Mouse (Mus musculus) adrenal gland, postnatal 4 days (tissue): ENCODE measurements around the gene Surf1. TPM values are rescaled to one million over a fixed set of nuclear protein-coding genes. Genes with fewer than 3 reads are reported as not detected.

Experiments
- DNase-seq, 2 experiments: peaks; one replicate each; pipeline ENCODE4 v3.0.0; 2021 to 2022; ENCODE audit warnings: low spot score in 2 of 2, mixed read lengths in 2 of 2
- total RNA-seq, 2 experiments: library from RNA; stranded (reverse); gene quantifications; 2 replicates each; pipeline ENCODE4 v1.2.3; 2021

Surf1 gene
- total RNA-seq, 2 experiments from 2014 or later: 90.9 to 103 TPM

- DNase-seq: no peak
These were observed 11.6 kb upstream of the Surf1 start for GRCm38 (mm10) chr2:26927745-26928476.

GRCm38 (mm10) chr2:26921784-26922183 lies 5.5 kb upstream of the Surf1 start:
- no peak for DNase-seq

- no peak for DNase-seq
These were observed 4.0 kb upstream of the Surf1 start for GRCm38 (mm10) chr2:26920190-26920855.

DNA sequence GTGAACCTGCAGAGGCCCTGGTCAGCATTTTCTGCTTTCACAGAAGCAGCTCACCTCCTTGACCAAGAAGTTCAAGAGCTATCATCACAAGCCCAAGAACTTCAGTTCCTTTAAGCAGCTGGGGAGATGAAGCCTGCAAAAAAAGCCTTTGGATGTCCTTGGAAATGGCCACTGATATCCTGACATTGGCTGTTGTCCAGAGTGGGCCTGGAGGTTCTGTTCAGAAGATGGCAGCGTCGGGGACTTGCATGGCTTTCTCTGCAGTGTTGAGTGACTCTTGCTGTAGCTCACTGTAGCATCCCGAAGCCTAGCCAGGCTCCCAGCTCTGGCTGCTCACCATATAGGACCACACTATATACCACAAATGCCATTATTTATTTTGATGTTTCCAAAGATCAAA lies 3.4 kb upstream of the Surf1 start:
- DNase-seq: no peak

GRCm38 (mm10) chr2:26916738-26917137 lies 408 bp upstream of the Surf1 start:
- DNase-seq: no peak

GRCm38 (mm10) chr2:26914148-26914941 lies 2.0 kb downstream of the Surf1 start:
- DNase-seq: no peak

DNA sequence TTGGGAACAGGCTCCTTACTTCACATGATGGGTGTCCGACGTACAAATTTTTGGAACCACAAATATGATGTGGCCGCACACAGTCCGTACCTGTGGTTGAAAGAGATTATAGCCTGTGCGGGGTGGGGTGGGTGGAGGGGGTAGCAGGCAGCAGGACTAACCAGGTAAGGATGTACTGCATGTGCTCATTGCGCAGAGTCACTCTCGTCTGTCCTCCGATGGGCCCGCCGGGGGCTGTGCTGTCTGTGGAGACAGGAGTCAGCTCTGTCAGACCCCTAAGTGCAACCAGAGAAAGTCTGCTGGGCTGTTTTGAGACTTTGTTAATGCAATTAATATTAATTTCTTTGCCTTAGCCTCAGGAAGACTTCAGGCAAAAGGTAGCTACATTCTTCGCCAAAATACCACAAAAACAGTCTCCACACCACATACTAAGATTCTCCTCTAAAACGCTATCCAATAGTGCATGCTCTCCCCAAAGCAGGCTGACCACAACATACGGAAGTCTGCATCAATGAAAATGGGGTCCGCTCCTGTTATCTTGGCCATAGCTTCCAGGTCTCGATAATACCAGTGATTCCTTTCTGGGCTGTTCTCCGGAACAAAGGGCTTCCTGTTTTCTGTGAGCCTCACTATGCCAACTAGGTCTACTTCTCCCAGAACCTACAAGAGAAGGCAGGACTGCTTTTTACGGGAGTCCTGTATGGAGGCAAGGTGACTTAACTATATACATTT lies 2.7 kb downstream of the Surf1 start:
- no peak for DNase-seq

DNA sequence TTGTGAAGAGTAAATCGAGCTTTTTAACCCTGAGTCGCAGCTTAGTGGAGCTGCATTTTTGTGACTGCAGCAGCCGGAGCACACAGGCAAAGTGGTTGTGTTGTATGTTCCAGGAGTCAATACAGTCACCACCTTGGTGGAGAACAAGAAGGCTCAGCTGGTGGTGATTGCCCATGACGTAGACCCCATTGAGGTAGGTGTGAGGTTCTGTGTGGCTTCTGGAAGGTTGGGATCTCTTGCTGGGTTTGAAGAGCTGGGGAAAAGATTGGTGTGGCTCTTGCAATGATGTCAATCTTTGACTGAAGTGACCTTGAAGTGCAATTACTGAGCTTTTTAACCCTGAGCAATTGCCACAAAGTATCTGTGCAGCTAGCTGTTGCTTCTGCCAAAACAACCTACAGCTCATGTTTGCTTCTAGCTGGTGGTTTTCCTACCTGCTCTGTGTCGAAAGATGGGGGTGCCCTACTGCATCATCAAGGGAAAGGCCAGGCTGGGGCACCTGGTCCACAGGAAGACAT lies 4.0 kb downstream of the Surf1 start:
- no peak for DNase-seq

DNA sequence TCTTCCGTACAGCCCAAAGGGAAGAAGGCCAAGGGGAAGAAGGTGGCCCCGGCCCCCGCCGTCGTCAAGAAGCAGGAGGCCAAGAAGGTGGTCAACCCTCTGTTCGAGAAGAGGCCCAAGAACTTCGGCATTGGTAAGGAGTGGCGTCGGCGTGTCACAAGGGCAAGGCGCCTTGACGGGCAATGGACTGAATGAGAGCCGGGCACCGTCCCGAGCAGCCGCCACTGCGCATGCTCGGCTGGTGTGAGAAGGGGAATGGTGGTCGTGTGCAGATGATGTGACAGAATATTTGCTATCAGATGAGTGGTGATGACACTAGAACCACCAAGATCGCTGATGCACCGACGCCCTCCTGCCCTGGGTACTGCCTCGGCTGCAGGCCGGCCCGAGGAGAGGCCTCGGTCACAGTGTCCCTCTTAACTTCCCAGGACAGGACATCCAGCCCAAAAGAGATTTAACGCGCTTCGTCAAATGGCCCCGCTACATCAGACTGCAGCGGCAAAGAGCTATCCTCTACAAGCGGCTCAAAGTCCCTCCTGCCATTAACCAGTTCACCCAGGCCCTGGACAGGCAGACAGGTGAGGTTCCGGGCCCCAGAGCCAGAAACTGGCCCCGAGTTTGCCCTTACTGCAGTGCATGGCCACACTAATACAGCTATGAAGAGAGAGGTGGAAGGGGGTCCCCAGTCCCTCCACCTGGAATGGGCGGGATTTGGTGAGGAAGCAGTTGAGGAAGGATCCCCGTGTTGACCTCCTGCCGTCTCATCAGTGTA lies 5.2 kb downstream of the Surf1 start:
- DNase-seq: peak; percentile 46 to 56

DNA sequence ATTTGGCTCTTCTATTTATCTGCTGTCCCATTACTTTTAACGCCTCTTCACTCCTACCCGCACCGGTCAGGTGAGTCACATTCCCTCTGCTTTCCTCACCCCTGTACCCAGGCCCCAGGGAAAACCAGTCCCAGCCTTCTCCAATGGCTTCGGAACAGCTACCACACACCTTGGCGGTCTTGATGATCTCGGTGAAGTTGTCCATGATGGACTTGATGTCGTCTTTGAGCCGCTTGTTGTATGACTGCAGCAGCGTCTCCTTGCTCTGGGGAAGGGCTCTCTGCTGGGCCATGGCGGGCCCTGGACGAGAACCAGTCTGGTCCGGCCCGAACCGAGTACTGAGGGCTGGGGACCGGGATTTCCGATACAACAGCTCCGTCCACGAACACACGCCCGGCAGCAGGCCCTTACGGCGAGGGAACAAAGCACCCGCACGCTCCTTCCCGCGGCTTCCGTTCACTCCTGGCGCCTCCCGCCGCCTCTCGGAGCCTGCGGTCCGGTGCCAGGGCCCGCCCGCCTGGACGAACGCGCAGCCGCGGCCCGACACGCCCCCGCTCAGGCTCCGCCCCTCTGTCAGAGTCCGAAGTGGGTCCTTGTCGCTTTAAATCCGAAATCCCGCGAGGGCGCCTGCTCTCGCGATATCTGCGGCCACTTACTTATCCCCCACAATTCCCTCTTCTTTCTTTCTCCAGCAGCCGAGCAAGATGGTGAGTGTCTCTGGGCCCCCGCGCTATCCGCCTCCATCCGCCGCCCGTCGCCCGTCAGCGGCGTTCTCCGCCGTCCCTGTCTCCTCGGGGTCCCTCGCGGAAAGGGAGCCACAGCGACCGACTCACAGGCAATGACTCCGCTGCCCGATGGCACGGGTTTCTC lies 6.0 kb downstream of the Surf1 start, which contains the start of the genes Med22 and Rpl7a:
TSS of gene Med22 (minus strand) at position 554 of the 870 bp plus-strand sequence.
TSS of gene Rpl7a (plus strand) at position 641 of the 870 bp plus-strand sequence.
- DNase-seq: peak; percentile 99 to 100

- DNase-seq: no peak
These were observed 6.9 kb downstream of the Surf1 start for GRCm38 (mm10) chr2:26909387-26909784.

GRCm38 (mm10) chr2:26908710-26909386 lies 7.5 kb downstream of the Surf1 start:
- no peak for DNase-seq

GRCm38 (mm10) chr2:26907109-26907508 lies 9.2 kb downstream of the Surf1 start:
- no peak for DNase-seq

- DNase-seq: no peak
These were observed 9.9 kb downstream of the Surf1 start for GRCm38 (mm10) chr2:26906431-26906830.

DNA sequence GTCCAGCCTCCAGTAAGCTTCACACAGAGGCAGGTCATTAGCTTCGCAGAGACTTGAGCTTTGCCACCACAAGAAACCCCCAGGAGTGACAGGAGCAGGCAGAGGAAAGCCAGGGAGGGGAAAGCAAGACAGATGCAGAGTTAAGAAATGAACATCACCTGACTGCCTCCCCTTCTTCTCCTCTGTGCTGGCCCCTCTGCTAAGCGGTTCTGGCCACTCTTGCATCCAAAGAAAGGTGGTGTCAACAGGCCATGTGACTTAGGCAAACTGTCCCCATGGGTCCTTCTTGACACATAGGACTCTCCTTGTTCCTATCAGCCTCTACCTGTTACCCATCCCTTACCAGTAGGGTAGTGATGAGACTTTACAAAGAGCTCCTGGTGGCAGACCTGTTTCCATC lies 10.4 kb downstream of the Surf1 start:
- no peak for DNase-seq

DNA sequence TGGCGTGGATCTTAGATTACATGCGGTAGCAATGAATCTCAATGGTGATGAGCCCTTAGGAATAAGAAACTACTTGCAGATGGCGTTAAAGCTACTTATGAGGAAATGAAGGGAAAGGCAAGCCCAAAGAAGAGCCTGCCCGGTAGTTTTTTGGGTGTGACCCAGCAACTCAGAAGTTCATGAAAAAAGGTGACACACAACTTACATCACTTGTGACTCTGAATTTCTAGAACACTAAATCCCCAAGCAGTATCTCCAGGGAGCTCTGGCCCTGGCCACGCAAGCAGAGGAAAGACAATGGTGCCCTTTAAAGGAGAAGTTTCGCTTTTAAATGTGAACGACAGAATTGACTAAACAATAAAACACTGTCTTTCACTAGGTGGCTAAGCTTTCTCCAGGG lies 13.0 kb downstream of the Surf1 start:
- no peak for DNase-seq

DNA sequence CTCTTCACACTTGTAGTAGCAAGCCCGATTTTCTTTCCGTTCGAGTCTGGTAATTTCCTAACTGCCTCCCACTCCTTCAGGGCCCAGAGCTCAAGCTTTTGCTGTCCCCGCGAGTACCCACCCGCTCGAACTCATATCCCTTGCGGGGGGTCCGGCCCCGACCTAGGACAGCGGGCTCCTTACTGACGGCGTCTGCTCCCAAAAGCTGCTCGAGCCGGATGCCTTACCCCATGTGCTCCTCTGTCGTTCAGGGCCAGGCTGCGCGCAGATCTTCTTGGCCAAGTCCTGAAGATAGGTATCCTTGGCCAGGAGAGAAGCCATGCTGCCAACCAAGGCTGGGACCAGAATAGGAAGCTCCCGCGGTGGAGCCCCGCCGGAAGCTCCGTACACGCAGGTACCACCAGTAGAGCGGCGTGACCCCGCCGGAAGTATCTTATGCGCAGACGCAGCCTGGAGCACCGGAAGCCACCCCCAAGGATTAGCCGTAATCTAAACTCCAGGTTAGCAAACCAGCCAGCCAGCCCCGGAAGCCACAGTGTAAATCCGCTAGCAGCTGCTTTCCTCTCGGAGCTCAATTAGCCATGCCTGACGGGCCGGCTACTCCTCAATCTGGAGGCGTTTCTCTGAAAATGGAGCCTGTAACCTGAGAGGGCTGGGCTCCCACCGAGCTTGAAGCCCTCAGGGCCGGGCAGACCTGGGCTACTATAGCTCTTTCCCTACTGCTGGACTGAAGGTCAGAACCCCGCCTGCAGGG lies 13.7 kb downstream of the Surf1 start, which contains the start of gene Surf6:
TSS of gene Surf6 (minus strand) at position 413 of the 754 bp plus-strand sequence.
- peak; percentile 75 to 81 for DNase-seq
